Mouse (Mus musculus) lung, adult 2 months (tissue): ENCODE measurements around the gene Setmar. TPM values are rescaled to one million over a fixed set of nuclear protein-coding genes. Genes with fewer than 3 reads are reported as not detected.
"Not testable (repeated sequence)": the region's sequence is repeated elsewhere in the genome, so short reads cannot be mapped to it uniquely, and the experiment has no call there.

Experiments
- DNase-seq: peaks from one replicate; pipeline ENCODE4 v3.0.0; 2022
- H3K4me1 ChIP-seq: fragments of 200-500 bp; 2 replicates; pipeline ENCODE4 v1.6.1; 2011; ENCODE audit warnings: low read length; ENCODE audit not compliant: control insufficient read depth, insufficient read depth
- H3K4me3 ChIP-seq: fragments of 200-500 bp; replicated peaks from 2 replicates; pipeline ENCODE3; 2011; ENCODE audit warnings: low read depth, mild to moderate bottlenecking, control low read depth, low read length; ENCODE audit errors: extremely low read depth
- CTCF ChIP-seq: fragments of 200-500 bp; IDR thresholded peaks from 2 replicates; pipeline ENCODE4 v1.5.1; 2011; ENCODE audit warnings: mild to moderate bottlenecking, low read length, control low read depth; ENCODE audit not compliant: insufficient read depth
- POLR2A ChIP-seq: fragments of 200-500 bp; IDR thresholded peaks from 2 replicates; pipeline ENCODE4 v1.6.1; 2011; ENCODE audit warnings: low read depth, mild to moderate bottlenecking, control low read depth, low read length, borderline replicate concordance; ENCODE audit errors: extremely low read depth
- WGBS: fragments of 180-500 bp; shearing (Covaris S2); methylation state at CpG from one replicate; pipeline ENCODE4 v1.1.7; 2018; 5-methylcytosine and 5-hydroxymethylcytosine counted together
- polyA plus RNA-seq: library from polyadenylated mRNA; depleted of rRNA; stranded (reverse); fragments of >200 nt; gene quantifications from 2 replicates; pipeline ENCODE4 v1.2.3, GENCODE M21; 2012; rRNA removed

The Setmar gene
- polyA plus RNA-seq, result 1.5 and 2.9 TPM in 2 replicates

GRCm38 (mm10) chr6:108064918-108065526 is at the start of gene Setmar:
Gene Setmar (plus strand): TSS chr6:108065045.
- Histone ChIP-seq H3K4me3 (peak within 1 kb of the TSS; percentile 95), H3K4me1 (no peaks in the 10 kb centered on the region)
- peak; percentile 62 for TF ChIP-seq POLR2A
- no peak for TF ChIP-seq CTCF
- DNase-seq, result peak; percentile 99
- under 1% methylated on average over 24 of the region's 24 CpGs for WGBS

GRCm38 (mm10) chr6:108021646-108022045 is 43.2 kb upstream of the Setmar start:
- WGBS, result 88% methylated on average over 5 of the region's 5 CpGs
- TF ChIP-seq CTCF, result no peak
- TF ChIP-seq POLR2A, result no peak
- H3K4me3 ChIP-seq, result no peak overlapping the region
- DNase-seq, result no peak
- H3K4me1 ChIP-seq, result no peaks in the 10 kb centered on the region

- H3K4me3 ChIP-seq, H3K4me1 ChIP-seq: not testable (repeated sequence)
- 3% methylated on average over 2 of the region's 2 CpGs for WGBS
- TF ChIP-seq CTCF, result peak; percentile 93
- peak; percentile 30 for DNase-seq
Observed at GRCm38 (mm10) chr6:108055041-108055440, 9.8 kb upstream of the Setmar start.

GRCm38 (mm10) chr6:108055946-108056345 is 8.9 kb upstream of the Setmar start:
- DNase-seq, result no peak
- TF ChIP-seq POLR2A (no peak), CTCF (no peak)
- no peaks in the 10 kb centered on the region for H3K4me1 ChIP-seq
- 65% methylated on average over 3 of the region's 3 CpGs for WGBS
- no peak overlapping the region for H3K4me3 ChIP-seq

GRCm38 (mm10) chr6:108057353-108057752 is 7.5 kb upstream of the Setmar start:
- no peak overlapping the region for H3K4me3 ChIP-seq
- 60% methylated on average over 4 of the region's 4 CpGs for WGBS
- DNase-seq, result no peak
- TF ChIP-seq POLR2A (no peak), CTCF (no peak)
- H3K4me1 ChIP-seq, result no peaks in the 10 kb centered on the region

- 82% methylated on average over 5 of the region's 5 CpGs for WGBS
- TF ChIP-seq POLR2A (no peak), CTCF (no peak)
- H3K4me3 ChIP-seq, result no peak overlapping the region
- H3K4me1 ChIP-seq, result no peaks in the 10 kb centered on the region
- DNase-seq, result no peak
Observed at GRCm38 (mm10) chr6:108058066-108058465, 6.8 kb upstream of the Setmar start.

- H3K4me3 ChIP-seq, result no peak overlapping the region
- TF ChIP-seq CTCF (no peak), POLR2A (no peak)
- WGBS, result 51% methylated on average over 3 of the region's 3 CpGs
- H3K4me1 ChIP-seq, result no peaks in the 10 kb centered on the region
- no peak for DNase-seq
Observed at GRCm38 (mm10) chr6:108061121-108061520, 3.7 kb upstream of the Setmar start.

- H3K4me1 ChIP-seq, result no peaks in the 10 kb centered on the region
- DNase-seq, result no peak
- peak; percentile 45 for TF ChIP-seq CTCF
- TF ChIP-seq POLR2A, result no peak
- WGBS, result 6% methylated on average over 6 of the region's 6 CpGs
- H3K4me3 ChIP-seq, result peak overlapping the region; percentile 95
Observed at GRCm38 (mm10) chr6:108065583-108065982, 738 bp downstream of the Setmar start.

GRCm38 (mm10) chr6:108070947-108071346 is 6.1 kb downstream of the Setmar start:
- Histone ChIP-seq H3K4me1 (no peaks in the 10 kb centered on the region), H3K4me3 (no peak overlapping the region)
- 93% methylated on average over 7 of the region's 7 CpGs for whole genome bisulfite sequencing
- TF ChIP-seq CTCF (no peak), POLR2A (no peak)
- no peak for DNase-seq

GRCm38 (mm10) chr6:108073071-108073470 is 8.2 kb downstream of the Setmar start:
- no peaks in the 10 kb centered on the region for H3K4me1 ChIP-seq
- 82% methylated on average over 5 of the region's 5 CpGs for WGBS
- TF ChIP-seq CTCF (no peak), POLR2A (no peak)
- no peak overlapping the region for H3K4me3 ChIP-seq
- DNase-seq, result no peak
